13 mouse cellular contexts compared by ENCODE assay signal in the genomic region with DNA sequence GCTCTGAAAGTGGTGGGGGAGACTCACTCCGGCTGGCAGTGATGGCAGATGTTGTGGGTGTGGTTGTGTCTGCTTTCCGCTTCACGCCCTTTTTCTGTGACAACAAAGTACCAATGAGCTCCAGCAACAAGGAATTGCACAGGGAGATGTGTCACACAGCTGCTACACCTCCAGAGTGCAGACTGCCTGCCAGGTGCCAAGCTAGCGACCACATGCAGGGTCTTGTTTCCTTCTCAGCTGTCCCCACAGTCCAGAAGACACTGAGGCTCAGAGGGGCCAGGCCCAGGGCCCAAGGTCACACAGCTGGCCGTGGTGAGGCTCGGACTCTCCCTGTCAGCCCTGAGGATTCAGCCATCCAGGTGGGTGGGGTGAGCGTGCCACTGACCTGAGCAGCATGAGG.
"Had no signal": no experiment of that assay in that cellular context is flagged by ENCODE, and none has a peak within 500 bp of the region (broad histone marks: within the 10 kb centered on the region; RNA-seq: fewer than 3 reads in every experiment).

No protein-coding gene starts in this region.

- DNase-seq: gastrocnemius, postnatal 14 days; gastrocnemius, postnatal 36 days; heart, adult 11 months; heart, adult 2 months; heart, postnatal 14 days; heart, postnatal 36 days; kidney, adult 11 months; kidney, adult 2 months; kidney, adult 9 months; kidney, postnatal 14 days; kidney, postnatal 36 days; liver; liver, embryonic 13.5 days had no signal
